Mouse (Mus musculus) thymus, adult 2 months (tissue): ENCODE data around the gene Tspan2.

Experiments
- CTCF ChIP-seq: fragments of 200-500 bp; IDR thresholded peaks from 2 replicates; pipeline ENCODE4 v1.5.1; 2012; ENCODE audit warnings: mild to moderate bottlenecking, control low read depth, low read length, moderate library complexity, borderline replicate concordance; ENCODE audit not compliant: control insufficient read depth, poor library complexity, insufficient read depth; ENCODE audit errors: extremely low read depth
- POLR2A ChIP-seq: fragments of 200-500 bp; IDR thresholded peaks from 2 replicates; pipeline ENCODE4 v1.6.1; 2012; ENCODE audit warnings: mild to moderate bottlenecking, low read length, control low read depth, moderate library complexity; ENCODE audit not compliant: control insufficient read depth, poor library complexity, insufficient read depth; ENCODE audit errors: extremely low read depth

DNA sequence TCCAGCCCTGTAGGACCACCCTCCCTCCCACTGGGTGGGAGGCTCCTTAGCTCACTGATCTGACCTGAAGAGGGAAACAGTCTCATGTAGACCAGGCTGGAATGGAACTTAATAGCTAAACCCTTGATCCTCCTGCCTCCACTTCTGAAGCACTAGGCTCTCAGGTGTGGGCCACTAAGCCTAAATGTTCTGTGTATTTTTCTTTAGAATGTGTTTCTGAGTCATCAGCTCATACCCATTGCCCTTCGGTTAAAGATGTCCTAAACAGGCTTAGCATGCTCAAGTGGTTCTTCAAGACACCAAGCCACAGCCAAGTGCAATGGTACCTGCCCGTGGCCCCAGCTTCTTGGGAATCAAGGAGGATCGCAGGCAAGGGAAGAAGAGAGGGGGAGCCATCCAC is 17.2 kb downstream of the Tspan2 start:
- TF ChIP-seq CTCF, result no peak
- TF ChIP-seq POLR2A, result no peak
